Mouse (Mus musculus) testis, adult 2 months (tissue): Measurements from ENCODE around the gene Lsmem1.

Experiments used
- CTCF ChIP-seq: fragments of 200-500 bp; IDR thresholded peaks from 2 replicates; pipeline ENCODE4 v1.5.1; 2012; ENCODE audit warnings: low read depth, mild to moderate bottlenecking, inconsistent platforms, low read length, moderate library complexity; ENCODE audit not compliant: control insufficient read depth, insufficient read depth, insufficient replicate concordance
- POLR2A ChIP-seq: fragments of 200-500 bp; IDR thresholded peaks from 2 replicates; pipeline ENCODE4 v1.6.1; 2012; ENCODE audit warnings: low read depth, mild to moderate bottlenecking, inconsistent platforms, low read length, moderate library complexity; ENCODE audit not compliant: control insufficient read depth

GRCm38 (mm10) chr12:40147319-40147718, 52.0 kb downstream of the Lsmem1 start:
- no peak for TF ChIP-seq POLR2A
- no peak for TF ChIP-seq CTCF
